Mouse (Mus musculus) heart, postnatal 10 days (tissue): ENCODE measurements around the gene Dedd2. TPM values are rescaled to one million over a fixed set of nuclear protein-coding genes. Genes with fewer than 3 reads are reported as not detected.

ENCODE experiments used
- DNase-seq, 2 experiments: peaks; one replicate each; pipeline ENCODE4 v3.0.0; 2021
- intact Hi-C: fragments of 180-260 bp; cut with DNase I; formaldehyde crosslinking; loops from one replicate; pipeline ENCODE4 v1.15.1; 2025
- total RNA-seq, 2 experiments: library from RNA; stranded (reverse); gene quantifications; 2 replicates each; pipeline ENCODE4 v1.2.3; 2021

Gene Dedd2
- total RNA-seq, 2 experiments from 2014 or later = 14.2 TPM

DNA sequence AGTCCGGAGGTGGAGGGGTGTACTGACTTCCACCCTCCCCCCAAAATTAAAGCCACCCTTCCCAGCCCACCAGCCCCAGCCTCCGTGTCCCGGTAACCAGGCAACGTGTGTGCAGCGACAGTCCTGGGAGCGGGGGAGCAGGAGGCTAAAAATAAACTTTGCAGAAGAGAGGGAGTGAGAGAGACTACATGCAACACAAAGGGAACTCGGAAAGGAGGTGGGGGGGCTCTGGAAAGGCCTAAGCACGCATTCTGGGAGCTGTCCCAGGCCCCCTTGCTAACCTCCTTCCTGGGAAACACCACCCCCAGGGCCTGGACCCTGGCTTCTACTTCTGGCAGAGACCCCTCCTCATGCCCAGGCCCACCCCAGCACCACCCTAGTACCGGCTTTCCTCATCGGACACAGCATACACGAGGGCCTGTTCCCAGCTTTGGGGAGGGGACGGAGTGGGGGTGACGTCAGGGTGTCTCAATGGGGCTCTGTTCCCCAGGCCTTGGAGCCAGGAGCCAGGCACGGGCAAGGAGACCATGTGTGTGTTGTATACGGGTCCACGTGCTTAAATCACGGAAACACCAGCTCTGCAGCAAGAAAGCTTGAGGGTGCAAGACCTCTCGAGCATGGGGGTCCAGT lies 27.7 kb upstream of the Dedd2 start:
- intact Hi-C loops = loop anchor here (1.0 kb wide), 1 partner anchor 30 kb away; no protein-coding TSS in a partner anchor
- DNase-seq = peak; percentile 67 to 68

DNA sequence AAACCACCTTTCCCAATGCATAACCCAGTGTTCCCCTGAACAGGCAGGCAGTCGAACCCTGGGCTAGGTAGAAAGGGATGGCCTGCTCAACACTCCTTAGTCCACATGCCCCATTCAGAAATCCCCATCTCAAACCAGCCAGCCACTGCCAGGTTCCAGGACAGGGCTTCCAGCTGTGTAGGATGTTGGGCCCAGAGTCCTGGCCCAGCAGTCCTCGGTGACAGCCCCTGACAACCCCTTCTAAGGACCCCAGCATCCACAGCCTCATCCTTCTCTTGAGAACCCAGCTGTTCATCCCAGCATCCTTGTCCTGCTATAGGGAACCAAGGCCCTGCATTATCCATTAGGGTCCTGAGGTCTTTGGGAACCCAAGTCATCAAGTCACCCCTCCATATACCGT lies 27.1 kb upstream of the Dedd2 start:
- no peak for DNase-seq
- intact Hi-C loops = loop anchor here (2.0 kb wide), 1 partner anchor 69 kb away; the partner anchor contains the start of gene Megf8

DNA sequence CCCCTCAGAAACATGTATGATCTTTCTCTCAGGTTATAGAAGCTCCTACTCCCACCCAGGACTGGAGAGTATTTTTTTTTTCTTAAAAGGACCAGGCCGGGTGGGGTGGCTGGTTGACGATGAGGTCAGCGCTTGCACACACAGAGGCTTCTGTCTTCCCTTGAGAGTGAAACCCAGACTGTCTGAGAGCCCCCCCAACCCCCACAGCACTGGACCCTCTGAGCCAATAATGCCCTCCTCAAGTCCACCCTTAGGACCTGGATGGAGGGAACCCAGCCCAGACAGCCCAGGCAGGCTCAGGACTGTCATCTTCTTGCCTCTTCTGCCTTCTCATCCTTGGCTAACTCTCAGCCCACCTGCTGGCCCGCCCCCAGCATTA lies 26.3 kb upstream of the Dedd2 start:
- intact Hi-C loops = loop anchor here (2.0 kb wide), 1 partner anchor 70 kb away; the partner anchor contains the start of gene Megf8
- no peak for DNase-seq

DNA sequence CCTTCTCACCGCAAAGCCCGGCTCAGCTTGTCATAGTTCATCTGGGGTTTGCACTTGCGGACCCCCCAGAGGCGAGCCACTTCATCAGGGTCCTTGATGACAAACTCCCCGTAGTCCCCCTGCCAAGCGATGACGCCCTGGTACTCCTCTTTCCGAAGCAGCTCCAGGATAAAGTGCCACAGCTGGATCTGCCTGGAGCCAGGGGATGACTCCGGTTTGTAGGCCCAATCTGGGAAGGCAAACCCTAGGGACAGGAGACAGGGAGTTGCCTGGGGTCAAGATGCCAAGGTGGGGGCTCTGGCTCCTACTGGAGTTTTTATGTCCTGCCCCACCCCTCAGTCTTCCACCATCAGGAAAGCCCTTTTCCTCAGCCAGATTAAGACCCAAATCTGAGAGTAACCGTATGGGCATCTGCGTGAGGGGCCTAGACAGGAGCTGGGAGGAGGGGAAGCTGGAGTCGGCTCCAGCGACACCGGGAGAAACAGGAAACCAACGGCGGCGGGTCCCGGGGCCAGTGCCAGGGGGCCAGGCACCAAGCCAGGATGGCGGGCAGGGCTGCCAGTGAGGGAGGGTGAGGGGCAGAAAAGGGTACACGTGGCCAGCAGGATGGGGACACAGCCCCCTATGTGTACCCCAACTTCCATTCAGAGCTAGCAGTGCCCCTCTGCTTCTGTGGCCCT lies 25.8 kb upstream of the Dedd2 start:
- intact Hi-C loops = loop anchor here (2.0 kb wide), 1 partner anchor 71 kb away; the partner anchor contains the start of gene Megf8
- DNase-seq = peak; percentile 74 to 78

DNA sequence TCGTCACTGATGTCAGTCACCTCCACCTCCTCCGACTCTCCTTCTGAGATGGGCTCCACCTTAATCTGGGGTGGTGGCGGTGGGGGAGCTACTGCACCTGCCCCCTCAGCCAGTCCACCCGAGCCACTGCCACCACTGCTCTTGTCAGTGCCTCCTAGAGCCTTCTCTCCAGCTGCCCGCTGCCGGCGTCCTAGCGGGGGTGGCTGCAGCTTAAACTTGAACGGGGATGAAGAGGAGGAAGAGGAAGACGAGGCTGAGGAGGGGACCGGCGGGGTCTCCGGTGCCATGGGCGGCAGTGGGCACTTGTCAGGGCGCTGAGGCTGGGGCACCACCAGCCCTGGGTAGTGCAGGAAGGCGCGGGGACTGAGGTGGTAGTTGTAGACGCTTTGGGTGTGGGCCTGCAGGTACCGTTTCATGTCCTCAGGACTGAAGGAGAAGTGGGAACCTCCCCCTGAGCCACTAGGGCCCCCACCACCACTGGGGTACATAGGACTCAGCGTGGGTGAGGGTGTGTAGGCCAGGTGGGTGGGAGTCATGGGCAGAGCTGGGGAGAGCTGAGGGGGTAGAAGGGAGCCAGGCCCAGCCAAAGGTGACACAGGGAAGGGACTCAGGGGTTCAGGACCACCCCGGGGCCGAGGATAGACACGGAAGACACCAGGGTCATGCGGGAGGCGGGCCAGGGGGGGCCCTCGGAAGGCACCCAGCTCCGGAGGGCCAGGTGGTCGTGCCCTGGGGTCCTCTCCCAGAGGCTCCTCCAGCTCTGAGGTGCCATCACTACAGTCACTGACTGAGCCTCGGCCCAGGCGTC lies 24.4 kb upstream of the Dedd2 start:
- no peak for DNase-seq
- intact Hi-C loops = loop anchor here (5.0 kb wide), 1 partner anchor 143 kb away; no protein-coding TSS in a partner anchor

DNA sequence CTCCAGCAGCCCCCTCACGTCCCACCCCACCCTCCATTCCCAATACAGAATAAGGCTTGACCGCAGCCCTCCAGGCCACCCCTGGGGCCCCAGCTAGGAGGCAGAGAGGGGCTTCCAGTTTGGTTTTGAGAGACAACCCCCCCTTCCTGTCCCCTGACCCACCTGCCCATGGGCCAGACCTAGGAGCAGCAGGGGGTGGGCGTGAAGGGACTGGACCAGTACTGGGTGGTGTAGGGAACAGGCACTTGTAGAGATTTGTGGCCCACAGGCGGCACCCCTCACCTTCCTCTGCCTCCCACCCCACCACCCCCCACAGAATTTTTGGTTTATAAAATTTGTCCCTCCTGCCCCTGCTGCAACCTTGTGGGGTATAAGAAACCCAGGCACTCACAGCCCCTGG lies 22.9 kb upstream of the Dedd2 start:
- DNase-seq = no peak
- intact Hi-C loops = loop anchor here (5.0 kb wide), 1 partner anchor 144 kb away; no protein-coding TSS in a partner anchor

DNA sequence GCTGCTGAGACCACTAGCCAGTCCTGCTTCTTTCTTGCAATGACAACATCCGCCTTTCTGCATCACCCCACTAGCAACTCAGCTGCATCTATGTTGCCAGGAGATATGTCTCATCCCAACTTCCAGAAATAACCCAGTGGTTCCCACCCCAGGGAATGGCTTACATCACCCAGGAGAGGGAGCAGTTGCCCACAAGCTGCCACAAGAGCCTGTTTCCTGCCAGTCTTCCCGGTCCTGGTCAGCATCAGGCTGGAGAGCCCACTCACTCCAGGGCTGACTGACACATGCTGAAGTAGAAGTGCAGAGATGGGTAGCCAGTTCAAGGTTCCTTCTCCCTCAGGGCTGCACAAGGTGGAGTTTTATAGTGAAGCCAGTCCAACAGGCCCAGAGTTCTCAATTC lies 20.6 kb upstream of the Dedd2 start:
- DNase-seq = peak; percentile 84 to 86
- intact Hi-C loops = loop anchor here (5.0 kb wide), 1 partner anchor 146 kb away; no protein-coding TSS in a partner anchor

DNA sequence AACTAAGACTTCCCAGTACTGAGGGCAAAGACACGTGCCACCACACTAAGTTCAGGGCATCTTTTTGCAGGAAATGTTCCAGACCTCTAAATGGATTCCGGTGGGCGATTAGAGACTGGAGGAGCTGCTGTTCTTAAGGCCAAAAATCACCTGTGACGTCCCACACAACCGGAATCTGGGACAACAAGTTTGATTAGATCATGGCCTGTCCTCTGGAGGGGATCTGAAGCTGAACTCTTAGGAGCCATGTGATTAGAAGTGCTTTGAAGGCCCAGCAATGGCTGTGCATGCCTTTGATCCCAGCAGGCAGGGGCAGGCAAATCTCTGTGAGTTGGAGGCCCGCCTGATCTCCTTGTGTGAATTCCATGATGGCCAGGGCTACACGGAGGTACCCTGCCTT lies 20.2 kb upstream of the Dedd2 start:
- intact Hi-C loops = loop anchor here (5.0 kb wide), 1 partner anchor 147 kb away; no protein-coding TSS in a partner anchor
- peak in 1 of 2 experiments; percentile 7 for DNase-seq

DNA sequence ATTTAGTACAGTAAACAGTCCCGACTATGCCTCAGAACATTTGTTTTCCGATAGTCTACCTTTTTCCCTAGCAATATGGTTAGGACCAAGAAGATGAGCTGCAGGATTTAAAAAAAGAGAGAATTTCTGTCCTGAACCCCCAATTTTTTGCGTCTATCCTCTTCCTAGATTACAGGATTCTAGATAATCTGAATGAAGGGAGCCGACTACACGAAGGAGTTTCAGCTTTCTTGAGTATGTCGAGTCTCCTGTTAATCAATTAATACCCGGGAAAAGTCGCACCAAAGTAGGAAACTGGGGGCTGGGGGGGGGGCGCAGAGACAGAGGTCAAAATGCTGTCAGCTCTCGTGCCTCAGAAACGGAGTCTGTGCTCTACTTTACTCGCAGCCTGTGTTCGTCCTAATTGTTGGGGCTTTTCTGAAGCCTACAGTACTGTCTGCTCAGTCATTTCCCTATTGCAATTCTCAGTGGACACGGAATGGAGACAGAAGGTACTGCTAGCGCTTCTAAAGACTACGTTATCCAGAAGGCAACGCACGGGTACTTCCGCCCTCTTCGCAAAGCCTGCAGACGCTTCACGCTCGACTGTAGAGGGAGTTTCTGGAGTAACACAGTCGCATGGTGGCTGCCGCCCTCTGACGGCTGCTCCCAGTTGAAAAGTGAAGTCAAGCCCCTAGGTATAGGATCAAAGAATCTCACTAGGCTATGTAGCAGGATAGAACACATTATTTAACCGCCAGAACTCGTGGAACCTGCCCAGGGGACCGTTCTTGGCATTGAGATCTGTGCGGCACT lies 18.6 kb upstream of the Dedd2 start:
- intact Hi-C loops = loop anchor here (1.0 to 5.0 kb wide), 3 partner anchors 39 to 158 kb away; partner anchors contain the start of gene Lipe
- peak; percentile 89 to 91 for DNase-seq

DNA sequence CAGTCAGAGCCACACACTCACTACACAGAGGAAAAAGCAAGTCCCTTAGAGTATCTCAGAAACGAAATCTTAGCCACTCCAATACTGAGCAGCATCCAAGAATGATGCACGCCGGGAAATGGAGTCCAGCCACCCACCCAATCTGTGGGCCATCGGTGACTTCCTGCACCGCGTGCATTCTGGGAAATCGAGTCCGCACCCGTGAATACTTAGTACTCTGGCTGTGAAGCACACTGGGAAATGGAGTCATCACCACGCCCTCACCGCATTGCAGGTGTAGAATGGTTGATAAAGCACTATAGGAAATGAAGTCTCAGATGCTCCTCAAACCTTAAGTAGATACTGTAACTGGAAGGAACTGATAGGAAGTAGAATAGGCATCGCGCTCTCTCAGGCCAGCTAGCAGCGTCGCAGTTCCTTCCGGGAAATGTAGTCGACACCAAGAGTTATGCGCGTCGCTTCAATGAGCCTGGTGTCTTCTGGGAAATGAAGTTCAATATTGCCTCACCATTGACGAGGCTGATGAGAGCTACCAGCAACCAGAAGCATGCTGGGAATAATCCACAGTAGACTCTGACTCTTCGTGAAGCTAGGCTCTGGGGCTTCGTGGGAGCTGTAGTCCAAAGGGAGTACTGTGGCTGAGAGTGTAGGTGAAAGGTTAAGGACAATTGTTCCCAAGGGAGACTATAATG lies 17.7 kb upstream of the Dedd2 start:
- peak; percentile 96 to 97 for DNase-seq
- intact Hi-C loops = loop anchor here (5.0 kb wide), 2 partner anchors 106 to 159 kb away; partner anchors contain the start of gene Lipe

DNA sequence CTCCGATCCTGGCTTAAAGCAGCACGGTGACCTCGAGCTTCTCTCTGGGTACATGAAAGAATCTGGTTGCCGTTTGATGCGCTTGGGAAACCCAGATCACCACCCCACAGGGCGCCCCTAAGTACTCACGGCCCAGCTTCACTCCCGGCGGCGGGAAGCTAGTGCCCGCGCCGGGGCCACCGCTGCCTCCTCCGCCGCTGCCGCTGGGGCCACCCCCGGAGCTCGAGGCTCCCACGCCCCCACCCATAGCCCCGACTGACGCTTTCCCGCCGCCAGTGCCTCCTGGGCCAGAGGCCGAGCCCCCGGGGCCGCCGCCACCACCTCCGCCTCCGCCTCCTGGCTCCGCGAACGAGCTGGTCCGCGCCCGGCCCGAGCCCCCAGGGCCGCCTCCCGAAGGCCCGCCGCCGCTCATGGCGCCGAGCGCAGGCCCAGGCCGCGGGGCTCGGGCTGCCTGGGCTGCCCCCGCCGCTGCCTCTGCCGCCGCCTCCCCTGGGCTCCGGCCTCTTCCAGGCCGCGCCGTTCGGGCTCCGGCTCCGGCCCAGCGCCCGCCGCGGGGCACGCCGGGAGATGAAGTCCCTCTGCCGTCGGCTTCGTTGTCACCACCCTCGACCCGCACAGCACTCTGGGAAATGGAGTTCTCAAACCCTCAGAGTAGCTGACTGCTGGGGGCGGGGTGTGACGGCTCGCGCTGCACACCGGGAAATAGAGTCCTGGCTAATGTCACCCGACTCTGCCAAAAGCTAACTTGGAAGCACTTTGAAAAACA lies 17.0 kb upstream of the Dedd2 start, which contains the start of gene Gsk3a:
Gsk3a (minus strand) TSS at position 603 of the 766 bp plus-strand sequence.
- intact Hi-C loops = loop anchor here (2.0 to 5.0 kb wide), 3 partner anchors 15 to 160 kb away; partner anchors contain the start of gene Lipe
- peak; percentile 99 to 100 for DNase-seq

DNA sequence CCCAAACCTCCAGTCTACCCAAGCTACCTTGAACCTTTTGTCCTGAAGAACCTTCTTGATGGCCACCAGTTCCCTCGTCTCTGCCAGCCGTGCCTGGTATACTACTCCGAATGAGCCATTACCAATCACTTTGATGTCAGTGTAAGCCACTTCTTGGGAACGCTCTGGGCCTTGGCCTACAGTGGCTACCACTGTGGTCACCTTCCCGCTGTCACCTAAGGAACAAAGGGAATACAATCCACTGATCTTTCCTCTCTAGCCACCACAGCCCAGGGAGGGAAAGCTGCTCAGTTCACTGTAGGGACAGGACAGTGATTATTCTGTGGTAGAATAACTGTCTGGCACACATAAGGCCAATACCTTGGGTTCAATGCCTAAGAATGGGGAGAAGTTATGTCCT lies 15.1 kb upstream of the Dedd2 start:
- intact Hi-C loops = loop anchor here (5.0 kb wide), 2 partner anchors 103 to 162 kb away; partner anchors contain the start of gene Lipe
- DNase-seq = no peak

DNA sequence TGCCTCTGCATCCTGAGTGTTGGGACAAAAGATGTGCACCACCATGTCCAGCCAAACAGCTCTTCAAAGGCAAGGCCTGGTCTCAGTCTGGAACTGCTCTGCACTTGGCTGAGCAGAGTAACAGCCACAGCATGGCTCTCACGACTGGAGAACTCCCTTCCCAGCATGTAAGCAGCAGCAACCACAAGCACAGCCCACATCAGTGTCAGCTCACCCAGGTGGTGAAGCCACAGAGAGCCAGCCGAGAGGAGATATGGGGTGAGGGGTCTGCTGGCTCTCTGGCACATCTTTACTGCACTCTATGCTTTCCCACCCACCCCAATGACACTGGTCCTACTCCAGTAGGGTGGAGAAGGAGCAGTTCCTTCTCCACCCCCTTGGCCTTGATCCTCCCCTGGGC lies 12.6 kb upstream of the Dedd2 start:
- intact Hi-C loops = no loop called here
- DNase-seq = no peak

DNA sequence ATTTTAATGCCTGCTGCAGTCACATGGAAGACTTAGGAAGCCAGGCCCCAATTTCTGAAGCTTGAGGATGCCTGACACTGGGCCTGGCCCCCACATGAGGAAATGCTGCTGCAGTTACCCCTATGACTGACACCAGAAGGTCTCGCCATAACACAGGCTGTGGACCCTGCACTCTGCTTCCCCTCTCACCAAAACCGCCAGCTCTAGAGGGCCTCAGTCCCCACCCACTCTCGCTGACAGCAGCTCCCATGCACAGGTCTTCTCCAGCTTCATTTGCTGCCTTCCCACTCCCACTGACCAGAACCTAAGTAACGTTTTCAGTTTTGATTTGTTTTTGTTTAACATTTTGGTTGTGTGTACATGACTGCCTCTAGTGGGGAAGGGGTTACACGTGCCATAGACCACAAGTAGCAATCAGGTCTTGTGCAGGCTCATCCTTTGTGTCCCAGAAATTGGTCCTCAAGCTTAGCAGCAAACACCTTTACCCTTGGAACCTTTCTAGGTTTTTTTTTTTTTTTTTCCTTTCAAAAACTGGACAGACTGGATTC lies 11.8 kb upstream of the Dedd2 start:
- no peak for DNase-seq
- intact Hi-C loops = no loop called here

DNA sequence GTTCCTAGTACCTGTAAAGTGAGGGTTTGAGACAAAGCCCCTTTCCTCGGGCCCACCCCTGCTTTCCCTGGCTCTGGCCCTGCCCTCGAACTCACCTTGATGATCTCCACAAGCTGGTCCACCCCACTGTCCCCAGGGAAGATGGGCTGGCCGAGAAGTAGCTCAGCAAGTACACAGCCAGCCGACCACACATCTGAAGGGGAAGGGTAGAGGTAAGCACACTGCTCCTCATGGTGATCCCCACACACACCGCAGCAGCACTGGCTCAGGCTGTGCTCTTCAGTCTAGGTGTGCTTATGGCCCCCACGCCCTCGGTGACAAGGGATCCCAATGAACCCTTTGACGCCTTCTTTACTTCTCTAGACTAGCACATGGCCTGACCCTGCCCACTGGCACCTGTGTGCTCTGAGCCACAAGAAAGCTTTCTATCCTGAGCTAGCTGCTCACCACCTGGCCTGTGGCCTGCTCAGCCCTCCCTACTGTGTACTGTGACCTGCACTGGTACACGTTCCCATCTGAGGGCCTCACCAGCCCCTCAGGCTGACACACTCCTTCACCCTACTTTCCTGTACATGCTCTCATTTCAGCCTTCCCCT lies 10.4 kb upstream of the Dedd2 start:
- DNase-seq = no peak
- intact Hi-C loops = no loop called here

DNA sequence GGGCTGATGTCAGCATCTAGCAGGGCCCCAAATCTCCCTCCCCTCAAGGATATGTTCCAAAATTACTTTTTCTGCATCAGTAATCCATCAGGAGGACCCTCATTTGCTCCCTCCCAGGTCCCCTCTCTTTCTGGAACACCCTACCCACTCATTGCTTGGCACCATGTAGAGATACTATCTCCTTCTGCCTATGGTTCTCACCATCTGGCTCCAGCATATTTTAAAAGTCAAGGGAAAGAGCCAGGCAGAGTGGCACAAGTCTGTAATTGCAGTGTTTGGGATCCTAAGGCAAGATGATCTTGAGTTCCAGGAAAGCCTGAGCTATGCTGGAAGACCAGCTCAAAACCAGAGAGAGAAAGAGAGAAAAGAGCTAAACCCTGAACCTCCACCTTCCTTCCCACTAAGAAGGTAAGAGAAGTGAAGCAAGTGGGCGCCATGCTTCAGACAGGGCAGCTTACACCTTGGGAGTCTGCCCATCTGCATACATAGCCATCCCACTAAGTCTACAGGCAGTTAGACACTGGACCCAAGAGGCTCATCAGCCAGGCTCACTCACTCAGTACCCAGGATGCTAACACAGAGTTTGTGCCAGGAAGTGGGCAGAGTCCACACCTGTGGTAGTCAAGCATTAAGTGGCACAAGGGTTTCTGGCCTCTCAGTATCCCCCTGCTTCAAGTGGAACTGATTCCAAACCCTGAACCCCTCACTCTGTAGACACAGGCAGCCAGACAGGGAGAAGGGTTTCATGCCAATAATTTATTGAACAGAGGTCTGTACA lies 7.3 kb upstream of the Dedd2 start:
- intact Hi-C loops = no loop called here
- no peak for DNase-seq
